Mouse (Mus musculus): Measurements from ENCODE around the gene Hbb-bh2. TPM values are rescaled to one million over a fixed set of nuclear protein-coding genes. Genes with fewer than 3 reads are reported as not detected.
"Not testable (repeated sequence)": the region's sequence is repeated elsewhere in the genome, so short reads cannot be mapped to it uniquely, and the experiment has no call there.

Hbb-bh2 gene
- polyA plus RNA-seq, 1 experiment, result not detected

GRCm38 (mm10) chr7:103844525-103845325 lies 4.4 kb upstream of the Hbb-bh2 start:
- TF ChIP-seq CTCF (IDR thresholded peaks at IDR 0.05; ENCODE audit: borderline replicate concordance, extremely low read depth, insufficient read depth, insufficient read length), result no peak
- no peak for TF ChIP-seq POLR2A (IDR thresholded peaks at IDR 0.05; ENCODE audit: borderline replicate concordance, extremely low read depth, insufficient read depth, insufficient read length, poor library complexity, severe bottlenecking)
- DNase-seq (ENCODE audit: low read depth), result no peak

GRCm38 (mm10) chr7:103843034-103843433 lies 2.7 kb upstream of the Hbb-bh2 start, which contains the start of gene Hbb-bh1:
Gene Hbb-bh1, minus strand, starts transcription at chr7:103843164.
- no peak for TF ChIP-seq CTCF (IDR thresholded peaks at IDR 0.05; ENCODE audit: borderline replicate concordance, extremely low read depth, insufficient read depth, insufficient read length)
- no peak for TF ChIP-seq POLR2A (IDR thresholded peaks at IDR 0.05; ENCODE audit: borderline replicate concordance, extremely low read depth, insufficient read depth, insufficient read length, poor library complexity, severe bottlenecking)
- no peak for DNase-seq (ENCODE audit: low read depth)

- no peak for DNase-seq (ENCODE audit: low read depth)
- TF ChIP-seq POLR2A (IDR thresholded peaks at IDR 0.05; ENCODE audit: borderline replicate concordance, extremely low read depth, insufficient read depth, insufficient read length, poor library complexity, severe bottlenecking) (no peak), CTCF (IDR thresholded peaks at IDR 0.05; ENCODE audit: borderline replicate concordance, extremely low read depth, insufficient read depth, insufficient read length) (no peak)
Measured at GRCm38 (mm10) chr7:103827808-103828207, 12.5 kb downstream of the Hbb-bh2 start, which contains the start of gene Hbb-bs. Gene Hbb-bs, minus strand, starts transcription at chr7:103828096.

- DNase-seq (ENCODE audit: low read depth), result not testable (repeated sequence)
Measured at GRCm38 (mm10) chr7:103827139-103827538, 13.2 kb downstream of the Hbb-bh2 start.

- no peak for DNase-seq (ENCODE audit: low read depth)
- TF ChIP-seq CTCF (IDR thresholded peaks at IDR 0.05; ENCODE audit: borderline replicate concordance, extremely low read depth, insufficient read depth, insufficient read length), result no peak
- no peak for TF ChIP-seq POLR2A (IDR thresholded peaks at IDR 0.05; ENCODE audit: borderline replicate concordance, extremely low read depth, insufficient read depth, insufficient read length, poor library complexity, severe bottlenecking)
Measured at GRCm38 (mm10) chr7:103826255-103826887, 13.9 kb downstream of the Hbb-bh2 start.

GRCm38 (mm10) chr7:103825536-103826254 lies 14.6 kb downstream of the Hbb-bh2 start:
- TF ChIP-seq CTCF (IDR thresholded peaks at IDR 0.05; ENCODE audit: borderline replicate concordance, extremely low read depth, insufficient read depth, insufficient read length), result no peak
- no peak for DNase-seq (ENCODE audit: low read depth)

- no peak for TF ChIP-seq POLR2A (IDR thresholded peaks at IDR 0.05; ENCODE audit: borderline replicate concordance, extremely low read depth, insufficient read depth, insufficient read length, poor library complexity, severe bottlenecking)
- TF ChIP-seq CTCF (IDR thresholded peaks at IDR 0.05; ENCODE audit: borderline replicate concordance, extremely low read depth, insufficient read depth, insufficient read length), result no peak
- no peak for DNase-seq (ENCODE audit: low read depth)
Measured at GRCm38 (mm10) chr7:103824597-103824996, 15.7 kb downstream of the Hbb-bh2 start.

DNA sequence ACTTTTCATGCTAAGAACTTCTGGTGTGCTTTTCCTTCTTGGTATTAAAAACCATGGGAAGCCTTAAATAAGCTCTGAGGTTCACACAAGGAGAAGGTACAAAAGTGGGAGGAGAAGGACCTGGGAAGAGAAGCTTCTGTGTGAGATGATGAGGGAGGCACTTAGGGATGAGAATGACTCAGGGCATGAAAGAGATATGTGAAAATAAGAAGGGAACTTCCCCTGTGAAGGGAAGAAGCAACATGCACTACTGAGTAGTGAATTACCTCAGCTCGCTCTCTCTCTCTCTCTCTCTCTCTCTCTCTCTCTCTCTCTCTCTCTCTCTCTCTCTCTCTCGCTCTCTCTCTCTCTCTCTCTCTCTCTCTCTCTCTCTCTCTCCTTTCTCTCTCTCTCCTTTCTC lies 25.2 kb downstream of the Hbb-bh2 start:
- not testable (repeated sequence) for DNase-seq (ENCODE audit: low read depth)

DNA sequence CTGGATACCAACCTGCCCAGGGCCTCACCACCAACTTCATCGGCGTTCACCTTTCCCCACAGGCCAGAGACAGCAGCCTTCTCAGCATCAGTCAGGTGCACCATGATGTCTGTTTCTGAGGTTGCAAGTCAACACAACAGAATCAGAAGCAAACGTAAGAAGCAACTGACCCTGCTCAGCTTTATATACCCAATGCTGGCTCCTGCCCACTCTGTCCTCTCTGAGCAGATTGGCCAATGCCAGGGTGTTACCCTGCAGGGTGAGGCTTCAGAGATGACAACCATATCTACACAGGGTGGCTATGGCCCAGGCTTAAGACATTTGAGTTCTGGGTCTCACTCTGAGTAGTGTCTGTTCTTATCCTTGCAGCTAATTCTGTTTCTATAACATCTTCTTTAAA lies 26.6 kb downstream of the Hbb-bh2 start, which contains the start of gene Hbb-bt:
Gene Hbb-bt, minus strand, starts transcription at position 231 of the 400 bp plus-strand sequence.
- no peak for TF ChIP-seq POLR2A (IDR thresholded peaks at IDR 0.05; ENCODE audit: borderline replicate concordance, extremely low read depth, insufficient read depth, insufficient read length, poor library complexity, severe bottlenecking)
- TF ChIP-seq CTCF (IDR thresholded peaks at IDR 0.05; ENCODE audit: borderline replicate concordance, extremely low read depth, insufficient read depth, insufficient read length), result no peak
- DNase-seq (ENCODE audit: low read depth), result no peak

DNA sequence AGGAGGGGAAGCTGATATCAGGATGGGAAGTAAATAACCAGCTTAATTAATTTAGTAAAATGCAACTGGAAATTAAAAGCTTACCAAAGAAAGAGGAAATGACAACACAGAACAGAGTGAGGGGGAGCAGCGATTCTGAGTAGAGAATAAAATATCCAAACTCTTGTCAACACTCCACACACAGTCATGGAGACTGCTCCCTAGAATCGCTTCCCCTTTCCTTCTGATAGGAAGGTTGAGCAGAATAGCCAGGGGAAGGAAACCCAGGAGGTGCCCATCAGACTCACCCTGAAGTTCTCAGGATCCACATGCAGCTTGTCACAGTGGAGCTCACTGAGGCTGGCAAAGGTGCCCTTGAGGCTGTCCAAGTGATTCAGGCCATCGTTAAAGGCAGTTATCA lies 27.2 kb downstream of the Hbb-bh2 start:
- not testable (repeated sequence) for DNase-seq (ENCODE audit: low read depth)

- DNase-seq (ENCODE audit: low read depth), result no peak
- TF ChIP-seq POLR2A (IDR thresholded peaks at IDR 0.05; ENCODE audit: borderline replicate concordance, extremely low read depth, insufficient read depth, insufficient read length, poor library complexity, severe bottlenecking) (no peak), CTCF (IDR thresholded peaks at IDR 0.05; ENCODE audit: borderline replicate concordance, extremely low read depth, insufficient read depth, insufficient read length) (no peak)
Measured at GRCm38 (mm10) chr7:103812174-103812573, 28.1 kb downstream of the Hbb-bh2 start.

DNA sequence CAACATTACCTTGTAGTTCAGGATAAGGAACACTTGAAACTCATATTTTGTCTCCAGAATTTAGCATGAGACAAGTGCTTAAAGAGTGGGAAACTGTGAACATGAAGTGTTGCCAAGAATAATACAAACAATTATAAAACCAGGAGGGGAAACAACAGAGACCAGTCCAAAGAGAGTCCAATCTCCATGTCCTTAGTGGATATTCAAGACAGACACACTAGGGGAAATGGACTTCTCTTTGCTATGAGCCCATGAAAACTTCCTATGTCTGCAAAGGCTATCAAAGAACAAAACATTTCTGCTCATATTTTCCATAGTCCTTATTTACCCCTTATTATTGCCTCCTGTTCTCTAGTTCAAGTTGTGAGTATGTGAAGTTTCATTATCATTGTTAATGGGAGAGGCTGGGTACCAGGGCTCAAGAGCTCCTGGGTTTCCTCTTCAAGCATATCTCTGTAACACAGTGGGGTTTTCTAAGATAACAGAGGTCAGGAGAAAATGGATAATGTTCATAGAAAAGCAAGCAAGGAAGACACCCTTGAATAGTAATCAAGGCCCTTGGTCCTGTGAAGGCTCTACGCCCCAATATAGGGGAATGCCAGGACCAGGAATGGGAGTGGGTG lies 29.0 kb downstream of the Hbb-bh2 start:
- DNase-seq (ENCODE audit: low read depth), result no peak
- TF ChIP-seq POLR2A (IDR thresholded peaks at IDR 0.05; ENCODE audit: borderline replicate concordance, extremely low read depth, insufficient read depth, insufficient read length, poor library complexity, severe bottlenecking), result no peak
- no peak for TF ChIP-seq CTCF (IDR thresholded peaks at IDR 0.05; ENCODE audit: borderline replicate concordance, extremely low read depth, insufficient read depth, insufficient read length)
